In genomic region chr2:164518266-164519170, GRCm38 (mm10) we compare ENCODE assay signal across 18 mouse cellular contexts. TPM values are rescaled to one million over a fixed set of nuclear protein-coding genes. Genes with fewer than 3 reads are reported as not detected.
A peak's percentile ranks its signal among the peaks of the same experiment; 100 is the strongest.
DNase-seq lines count a peak whose midpoint lies in the region; ATAC-seq lines count a peak whose summit lies in the region.
"Had no signal": no experiment of that assay in that cellular context is flagged by ENCODE, and none has a peak within 500 bp of the region (broad histone marks: within the 10 kb centered on the region; RNA-seq: fewer than 3 reads in every experiment).

No protein-coding gene starts in this region.

- H3K9ac ChIP-seq in kidney, embryonic 15.5 days = no peak overlapping the region
- no peak overlapping the region for H3K9ac ChIP-seq in kidney, embryonic 16.5 days (replicated peaks; ENCODE audit: low read length)
- no peak overlapping the region for H3K9ac ChIP-seq in intestine, embryonic 15.5 days
- H3K9ac ChIP-seq: liver, embryonic 15.5 days had no signal

- 47% methylated on average over 11 of the region's 11 CpGs for WGBS in kidney, embryonic 15.5 days
- WGBS in kidney, embryonic 16.5 days = 44% methylated on average over 11 of the region's 11 CpGs
- WGBS in intestine, embryonic 15.5 days = 29% methylated on average over 11 of the region's 11 CpGs

- ATAC-seq in kidney, embryonic 15.5 days (replicated peaks; ENCODE audit: low FRiP score) = no peak
- ATAC-seq in kidney, embryonic 16.5 days (ENCODE audit: low FRiP score, low TSS enrichment) = no peak
- ATAC-seq in intestine, embryonic 15.5 days = peak; percentile 60
- ATAC-seq: midbrain, embryonic 16.5 days had no signal

- peak; percentile 43 for DNase-seq in right cerebral cortex, postnatal 4 days
- DNase-seq in right cerebral cortex, adult 18-20 months = no peak
- DNase-seq in gastrocnemius, postnatal 4 days (ENCODE audit: low spot score in 2 of 2) = no peak
- DNase-seq in gastrocnemius, adult 18-20 months (ENCODE audit: low spot score) = no peak

- peak overlapping the region; percentile 48; the same call in 1 of the 2 replicates for H3K27ac ChIP-seq in kidney, embryonic 15.5 days
- H3K27ac ChIP-seq in kidney, embryonic 16.5 days (ENCODE audit: low read length) = no peak overlapping the region; the same call in 1 of the 2 replicates
- H3K27ac ChIP-seq in intestine, embryonic 15.5 days = peak overlapping the region; percentile 89
- H3K27ac ChIP-seq: heart, adult 2 months; hindbrain, embryonic 10.5 days; liver, embryonic 15.5 days had no signal

- H3K4me2 ChIP-seq in kidney, embryonic 15.5 days = no peak overlapping the region
- H3K4me2 ChIP-seq in kidney, embryonic 16.5 days (replicated peaks; ENCODE audit: low read depth, low read length) = no peak overlapping the region
- no peak overlapping the region for H3K4me2 ChIP-seq in intestine, embryonic 15.5 days (replicated peaks)
- H3K4me2 ChIP-seq: liver, embryonic 15.5 days had no signal

- H3K36me3 ChIP-seq in kidney, embryonic 15.5 days = no peaks in the 10 kb centered on the region
- H3K36me3 ChIP-seq in kidney, embryonic 16.5 days (ENCODE audit: insufficient read depth, low read length) = no peaks in the 10 kb centered on the region
- H3K36me3 ChIP-seq in intestine, embryonic 15.5 days = no peaks in the 10 kb centered on the region
- H3K36me3 ChIP-seq: hindbrain, embryonic 10.5 days; liver, embryonic 15.5 days had no signal

- peaks cover 12% of the 10 kb centered on the region for H3K27me3 ChIP-seq in kidney, embryonic 15.5 days
- no peaks in the 10 kb centered on the region for H3K27me3 ChIP-seq in kidney, embryonic 16.5 days (ENCODE audit: insufficient read depth, low read length)
- H3K27me3 ChIP-seq in intestine, embryonic 15.5 days (replicated peaks) = no peaks in the 10 kb centered on the region

- no peak overlapping the region for H3K4me3 ChIP-seq in kidney, embryonic 15.5 days (replicated peaks)
- no peak overlapping the region for H3K4me3 ChIP-seq in kidney, embryonic 16.5 days (ENCODE audit: low read length)
- no peak overlapping the region for H3K4me3 ChIP-seq in intestine, embryonic 15.5 days (replicated peaks)
- H3K4me3 ChIP-seq: heart, adult 2 months; hindbrain, embryonic 10.5 days; liver, embryonic 15.5 days had no signal

- H3K9me3 ChIP-seq in kidney, embryonic 15.5 days (replicated peaks) = no peaks in the 10 kb centered on the region
- H3K9me3 ChIP-seq in kidney, embryonic 16.5 days (ENCODE audit: low read length) = no peaks in the 10 kb centered on the region
- H3K9me3 ChIP-seq in intestine, embryonic 15.5 days = no peaks in the 10 kb centered on the region
- H3K9me3 ChIP-seq: hindbrain, embryonic 10.5 days; liver, embryonic 15.5 days had no signal

- peaks cover 27% of the 10 kb centered on the region for H3K4me1 ChIP-seq in kidney, embryonic 15.5 days
- H3K4me1 ChIP-seq in kidney, embryonic 16.5 days (ENCODE audit: insufficient read depth, low read length) = 0 out of 2 replicates have a peak, but pooled peaks cover 6% of the 10 kb centered on the region
- H3K4me1 ChIP-seq in intestine, embryonic 15.5 days (replicated peaks) = peaks cover 19% of the 10 kb centered on the region; the same call in 1 of the 2 replicates

RNA-seq across cellular contexts. Expression of gene Pigt, which starts 21.2 kb away (rescaled TPM):
- polyA plus RNA-seq in kidney, embryonic 15.5 days (2015; fragmentation: Nextera tagmentation; extraction: Ambion mirVana) = 65.1 and 69.6 TPM in 2 replicates
- polyA plus RNA-seq in kidney, embryonic 16.5 days (2015; fragmentation: Nextera tagmentation; extraction: Ambion mirVana) = 70.7 and 75.8 TPM in 2 replicates
- 62.7 and 65.7 TPM in 2 replicates for polyA plus RNA-seq in intestine, embryonic 15.5 days (2015; fragmentation: Nextera tagmentation; extraction: Ambion mirVana)
- 10 to 100 TPM; 66.5 to 66.8 TPM for total RNA-seq in gastrocnemius, postnatal 4 days (2021)
- 10 to 100 TPM; 31.4 to 32.6 TPM for total RNA-seq in gastrocnemius, adult 18-20 months (2021)

RNA-seq across cellular contexts. Expression of gene Dbndd2, which starts 32.6 kb away (rescaled TPM):
- polyA plus RNA-seq in kidney, embryonic 15.5 days (2015; fragmentation: Nextera tagmentation; extraction: Ambion mirVana) = 13.0 and 14.0 TPM in 2 replicates
- 12.6 and 18.2 TPM in 2 replicates for polyA plus RNA-seq in kidney, embryonic 16.5 days (2015; fragmentation: Nextera tagmentation; extraction: Ambion mirVana)
- polyA plus RNA-seq in intestine, embryonic 15.5 days (2015; fragmentation: Nextera tagmentation; extraction: Ambion mirVana) = 4.7 and 14.8 TPM in 2 replicates
- total RNA-seq in gastrocnemius, postnatal 4 days (2021) = 10 to 100 TPM; 13.5 to 15.7 TPM
- 10 to 100 TPM; 22.8 to 24.5 TPM for total RNA-seq in gastrocnemius, adult 18-20 months (2021)

RNA-seq across cellular contexts. Expression of gene Wfdc2, which starts 43.7 kb away (rescaled TPM):
- polyA plus RNA-seq in kidney, embryonic 15.5 days (2015; fragmentation: Nextera tagmentation; extraction: Ambion mirVana) = 329 and 368 TPM in 2 replicates
- 399 and 441 TPM in 2 replicates for polyA plus RNA-seq in kidney, embryonic 16.5 days (2015; fragmentation: Nextera tagmentation; extraction: Ambion mirVana)
- 53.3 and 57.4 TPM in 2 replicates for polyA plus RNA-seq in intestine, embryonic 15.5 days (2015; fragmentation: Nextera tagmentation; extraction: Ambion mirVana)
- total RNA-seq in gastrocnemius, postnatal 4 days (2021) = 1 to 10 TPM in 1 of 2 experiments, not detected in 1; 1.3 TPM
- not detected for total RNA-seq in gastrocnemius, adult 18-20 months (2021)
- total RNA-seq: CH12.LX; neutrophil, adult 5-6 weeks had no signal

RNA-seq across cellular contexts. Expression of gene Trp53tg5, which starts 45.0 kb away (rescaled TPM):
- not detected in 2 replicates for polyA plus RNA-seq in kidney, embryonic 15.5 days (2015; fragmentation: Nextera tagmentation; extraction: Ambion mirVana)
- polyA plus RNA-seq in kidney, embryonic 16.5 days (2015; fragmentation: Nextera tagmentation; extraction: Ambion mirVana) = not detected in 2 replicates
- polyA plus RNA-seq in intestine, embryonic 15.5 days (2015; fragmentation: Nextera tagmentation; extraction: Ambion mirVana) = not detected in 2 replicates
- not detected for total RNA-seq in gastrocnemius, postnatal 4 days (2021)
- total RNA-seq in gastrocnemius, adult 18-20 months (2021) = not detected
- total RNA-seq: adrenal gland, postnatal 10 days; CH12.LX; heart, adult 2 months; layer of hippocampus, adult 8-10 months; left cerebral cortex, postnatal 14 days; neutrophil, adult 5-6 weeks had no signal
- polyA plus RNA-seq: cortical plate, adult 2 months; heart, adult 2 months; hindbrain, embryonic 10.5 days; liver, embryonic 15.5 days; midbrain, embryonic 16.5 days; small intestine, adult 2 months had no signal

RNA-seq across cellular contexts. Expression of gene Spint3, which starts 54.7 kb away (rescaled TPM):
- polyA plus RNA-seq in kidney, embryonic 15.5 days (2015; fragmentation: Nextera tagmentation; extraction: Ambion mirVana) = not detected in 2 replicates
- not detected in 2 replicates for polyA plus RNA-seq in kidney, embryonic 16.5 days (2015; fragmentation: Nextera tagmentation; extraction: Ambion mirVana)
- polyA plus RNA-seq in intestine, embryonic 15.5 days (2015; fragmentation: Nextera tagmentation; extraction: Ambion mirVana) = not detected in 2 replicates
- total RNA-seq in gastrocnemius, postnatal 4 days (2021) = not detected
- not detected for total RNA-seq in gastrocnemius, adult 18-20 months (2021)
- total RNA-seq: adrenal gland, postnatal 10 days; CH12.LX; heart, adult 2 months; layer of hippocampus, adult 8-10 months; left cerebral cortex, postnatal 14 days; neutrophil, adult 5-6 weeks had no signal
- polyA plus RNA-seq: cortical plate, adult 2 months; heart, adult 2 months; hindbrain, embryonic 10.5 days; liver, embryonic 15.5 days; midbrain, embryonic 16.5 days; small intestine, adult 2 months had no signal
